Mouse (Mus musculus): Measurements from ENCODE around the gene Slc25a28.

Slc25a28 gene

DNA sequence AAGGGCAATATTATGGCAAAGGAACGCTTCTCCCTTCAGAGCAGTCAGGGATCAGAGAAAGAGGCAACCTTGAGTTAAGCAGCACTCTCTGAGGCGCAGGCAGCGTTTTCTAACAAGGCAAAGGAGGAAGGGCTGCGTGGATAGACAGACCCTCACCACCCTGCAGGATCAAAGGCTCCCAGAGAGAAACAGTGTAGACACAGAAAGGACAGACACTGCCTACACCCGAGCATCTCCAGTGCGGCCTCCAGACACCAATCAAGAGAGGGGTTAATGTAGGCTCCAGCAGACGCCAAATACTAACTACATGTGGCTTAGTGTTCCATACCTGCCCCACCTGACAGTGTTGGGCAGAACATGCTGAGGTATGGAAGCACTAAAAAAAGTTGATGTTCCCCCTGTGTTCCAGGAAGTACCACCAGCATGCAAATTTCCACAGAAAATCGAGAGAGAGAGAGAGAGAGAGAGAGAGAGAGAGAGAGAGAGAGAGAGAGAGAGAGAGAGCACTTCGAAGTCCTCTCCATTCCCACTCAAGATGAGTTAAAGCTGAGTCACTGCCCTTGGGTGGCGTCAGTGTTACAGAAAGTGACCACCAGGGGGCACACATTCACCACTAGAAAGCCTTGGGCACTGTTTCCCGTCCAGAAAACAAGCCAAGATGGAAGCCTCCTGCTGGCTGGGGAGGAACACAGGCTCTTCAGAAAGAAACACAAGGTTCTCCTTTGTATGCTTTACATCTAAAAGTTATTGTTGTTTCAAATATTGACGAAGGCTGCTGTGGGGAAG, 44.0 kb downstream of the Slc25a28 start:
- DNase-seq, result peak; percentile 89

DNA sequence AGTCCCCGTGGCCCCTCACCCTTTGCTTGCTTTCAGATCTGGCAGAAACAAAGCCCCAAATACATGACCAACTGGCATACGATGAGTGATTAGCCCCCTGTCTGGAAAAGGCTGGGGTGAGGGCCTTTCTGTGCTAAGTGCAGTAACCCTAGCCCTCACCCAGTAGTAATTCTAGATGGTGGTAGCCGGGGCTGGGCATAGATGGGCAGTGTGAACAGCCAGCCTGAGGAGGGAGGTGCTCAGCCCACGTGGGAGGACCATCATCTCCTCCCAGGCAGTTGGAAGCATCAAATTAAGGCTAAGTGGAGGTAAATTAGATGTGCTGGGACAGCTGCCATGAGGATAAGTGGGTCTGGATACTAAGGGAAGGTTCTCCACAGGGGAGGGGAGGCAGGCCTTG, 45.6 kb downstream of the Slc25a28 start:
- no peak for DNase-seq

DNA sequence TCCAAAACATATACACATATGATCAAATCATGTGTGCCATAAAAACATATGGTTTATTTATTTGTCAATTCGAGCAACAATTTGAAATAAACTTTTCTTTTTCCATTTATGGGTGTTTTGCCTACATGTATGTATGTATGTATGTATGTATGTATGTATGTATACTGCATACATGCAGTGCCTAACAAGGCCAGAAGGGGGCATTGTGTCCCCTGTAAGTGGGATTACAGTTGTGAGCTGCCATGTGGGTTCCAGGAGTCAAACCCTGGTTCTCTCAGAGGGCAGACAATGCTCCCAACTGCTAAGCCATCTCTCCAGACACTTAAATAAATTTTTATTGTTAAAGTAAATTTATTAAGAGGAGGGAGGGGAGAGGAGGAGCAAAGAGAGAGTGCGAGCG, 47.3 kb downstream of the Slc25a28 start:
- DNase-seq, result no peak

GRCm38 (mm10) chr19:43626160-43626559, 48.5 kb downstream of the Slc25a28 start:
- no peak for DNase-seq

DNA sequence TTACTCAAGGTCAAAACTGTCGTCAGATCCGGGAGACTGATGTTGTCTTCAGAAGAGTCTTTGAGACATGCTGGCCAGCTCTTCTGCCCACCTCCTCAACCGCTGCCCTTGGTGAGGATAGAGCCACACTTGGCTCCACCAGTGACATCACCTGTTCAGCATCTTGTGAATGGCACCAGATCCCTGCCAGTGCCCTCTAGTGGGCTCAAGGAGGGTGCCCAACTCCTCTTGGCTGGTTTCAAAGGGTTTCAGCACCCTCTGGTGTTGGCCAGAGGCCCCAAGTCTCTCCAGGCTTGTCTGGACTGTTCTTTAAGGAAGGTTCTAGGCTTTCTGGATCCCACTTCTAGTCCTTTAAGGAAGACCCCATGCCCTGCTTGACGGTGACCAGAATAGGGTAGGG, 50.8 kb downstream of the Slc25a28 start:
- peak; percentile 62 for DNase-seq

DNA sequence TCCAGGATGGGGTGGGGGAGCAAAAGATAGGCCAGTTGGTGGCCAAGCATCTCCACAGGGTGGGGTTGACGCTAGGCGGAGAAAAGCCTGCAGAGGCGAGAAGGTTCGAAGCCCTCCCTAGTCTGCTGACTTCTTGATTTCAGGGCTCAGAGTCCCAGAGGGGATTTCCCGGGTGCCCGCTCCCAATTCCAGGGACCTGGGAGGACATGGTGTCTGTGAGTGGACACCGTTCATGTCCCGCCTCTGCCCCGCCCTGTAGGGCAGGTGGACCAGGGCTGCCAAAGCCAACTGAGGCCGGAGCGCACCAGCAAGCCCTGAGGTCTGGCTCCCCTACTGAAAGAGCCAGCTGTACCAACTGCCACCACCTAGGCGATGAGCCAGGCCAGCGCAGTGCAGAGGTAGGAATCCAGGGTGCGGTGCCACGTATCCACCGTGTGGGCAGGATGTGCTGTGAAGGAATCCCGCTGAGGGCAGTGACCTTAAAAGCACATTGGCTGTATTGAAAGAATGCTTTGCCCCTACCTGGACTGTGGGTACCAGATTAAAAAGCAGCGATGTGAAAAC, 54.7 kb downstream of the Slc25a28 start:
- no peak for DNase-seq

DNA sequence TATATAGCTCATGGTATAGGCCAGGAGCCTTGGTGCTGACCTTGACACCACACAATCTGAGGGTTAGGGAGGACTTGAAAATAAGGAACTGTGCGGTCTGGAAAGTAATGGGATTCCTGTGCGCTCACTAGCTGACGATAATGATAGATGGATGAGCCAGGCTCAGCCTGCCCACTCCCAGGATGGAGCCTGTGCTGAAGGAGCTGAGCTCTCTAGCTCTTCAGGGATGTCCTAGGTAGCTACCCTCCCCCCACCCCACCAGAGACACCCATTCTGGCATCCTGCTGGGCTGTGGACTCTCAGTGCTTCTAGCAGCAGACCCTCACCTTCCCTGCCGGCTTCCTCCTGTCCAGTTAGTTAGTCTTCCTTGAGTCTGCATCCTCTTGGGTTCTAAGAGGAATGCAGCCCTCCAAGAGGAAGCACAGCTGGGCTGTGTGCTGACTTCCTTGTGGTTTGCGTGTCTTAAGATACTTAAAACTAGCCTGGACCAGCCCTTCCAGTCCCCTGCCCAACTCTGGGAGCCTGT, 56.1 kb downstream of the Slc25a28 start:
- no peak for DNase-seq

DNA sequence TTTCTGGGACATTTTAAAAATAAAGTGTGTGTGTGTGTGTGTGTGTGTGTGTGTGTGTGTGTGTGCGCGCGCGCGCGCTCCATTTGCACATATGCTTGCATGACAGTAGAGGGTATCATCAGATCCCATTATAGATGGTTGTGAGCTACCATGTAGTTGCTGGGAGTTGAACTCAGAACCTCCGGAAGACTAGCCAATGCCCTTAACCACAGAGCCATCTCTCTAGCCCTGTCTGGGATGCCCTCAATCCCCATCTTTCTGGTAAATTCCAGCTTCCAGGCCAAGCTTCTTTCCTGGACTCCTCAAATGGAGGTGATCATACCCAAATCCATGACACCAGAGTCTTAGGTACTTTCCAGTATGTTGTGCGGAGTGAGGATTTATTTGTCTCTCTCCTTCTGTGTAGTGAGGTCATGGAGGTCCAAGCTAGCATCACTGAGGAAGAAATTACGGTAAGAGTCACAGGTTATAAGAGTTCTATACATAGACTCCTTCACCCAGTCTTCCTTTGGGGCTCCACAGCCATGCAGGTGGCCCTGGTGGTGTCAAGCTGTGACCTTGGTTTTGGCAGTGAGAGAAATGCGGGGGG, 56.8 kb downstream of the Slc25a28 start:
- no peak for DNase-seq

- DNase-seq, result no peak
Observed at GRCm38 (mm10) chr19:43616889-43617288, 57.8 kb downstream of the Slc25a28 start.

DNA sequence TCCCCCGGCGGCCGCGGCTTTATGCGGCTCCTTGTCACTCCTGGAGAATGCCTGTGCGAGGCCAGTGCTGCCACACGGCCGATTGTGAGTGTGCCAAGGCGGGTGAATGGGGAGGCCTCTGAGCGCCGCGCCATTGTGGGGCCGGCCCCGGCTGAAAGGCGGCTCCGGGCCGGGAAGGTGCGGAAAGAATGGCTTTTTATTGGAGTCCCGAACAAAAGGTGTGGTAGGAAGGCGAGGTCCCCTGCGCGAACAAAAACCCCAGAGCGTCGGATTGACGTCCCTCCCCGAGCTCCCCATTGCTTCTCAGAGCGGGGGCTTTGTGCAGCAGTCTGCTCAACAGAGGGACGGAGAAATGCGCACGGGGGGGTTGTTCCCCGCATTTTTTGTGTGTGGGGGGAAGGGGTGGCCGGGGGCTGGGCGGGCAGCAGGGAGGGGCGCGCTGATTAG, 58.2 kb downstream of the Slc25a28 start:
- DNase-seq, result no peak

- DNase-seq, result no peak
Observed at GRCm38 (mm10) chr19:43615571-43616414, 58.9 kb downstream of the Slc25a28 start.

GRCm38 (mm10) chr19:43615074-43615445, 59.6 kb downstream of the Slc25a28 start:
- no peak for DNase-seq

DNA sequence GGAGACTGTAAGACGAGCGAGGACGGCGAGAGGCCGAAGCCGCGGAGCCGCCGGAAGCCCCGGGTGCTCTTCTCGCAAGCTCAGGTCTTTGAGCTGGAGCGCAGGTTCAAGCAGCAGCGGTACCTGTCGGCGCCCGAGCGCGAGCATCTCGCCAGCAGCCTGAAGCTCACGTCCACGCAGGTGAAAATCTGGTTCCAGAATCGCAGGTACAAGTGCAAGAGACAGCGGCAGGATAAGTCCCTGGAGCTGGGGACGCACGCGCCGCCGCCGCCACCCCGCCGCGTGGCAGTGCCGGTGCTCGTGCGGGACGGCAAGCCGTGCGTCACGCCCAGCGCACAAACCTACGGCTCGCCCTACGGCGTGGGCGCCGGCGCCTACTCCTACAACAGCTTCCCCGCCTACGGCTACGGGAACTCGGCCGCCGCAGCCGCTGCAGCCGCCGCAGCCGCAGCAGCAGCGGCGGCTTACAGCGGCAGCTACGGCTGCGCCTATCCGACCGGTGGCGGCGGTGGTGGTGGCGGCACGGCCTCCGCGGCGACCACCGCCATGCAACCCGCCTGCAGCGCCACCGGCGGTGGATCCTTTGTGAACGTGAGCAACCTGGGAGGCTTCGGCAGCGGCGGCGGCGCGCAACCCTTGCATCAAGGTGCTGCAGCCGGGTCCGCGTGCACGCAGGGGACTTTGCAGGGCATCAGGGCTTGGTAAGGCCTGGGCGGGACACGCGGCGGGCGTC, 60.2 kb downstream of the Slc25a28 start:
- DNase-seq, result no peak

Measured in lung, postnatal 14 days (tissue).